Mouse (Mus musculus): ENCODE results near the gene Gm3072. TPM values are rescaled to one million over a fixed set of nuclear protein-coding genes. Genes with fewer than 3 reads are reported as not detected.

Gm3072 gene
- not detected in 2 replicates for polyA plus RNA-seq (2012; rRNA removed)

DNA sequence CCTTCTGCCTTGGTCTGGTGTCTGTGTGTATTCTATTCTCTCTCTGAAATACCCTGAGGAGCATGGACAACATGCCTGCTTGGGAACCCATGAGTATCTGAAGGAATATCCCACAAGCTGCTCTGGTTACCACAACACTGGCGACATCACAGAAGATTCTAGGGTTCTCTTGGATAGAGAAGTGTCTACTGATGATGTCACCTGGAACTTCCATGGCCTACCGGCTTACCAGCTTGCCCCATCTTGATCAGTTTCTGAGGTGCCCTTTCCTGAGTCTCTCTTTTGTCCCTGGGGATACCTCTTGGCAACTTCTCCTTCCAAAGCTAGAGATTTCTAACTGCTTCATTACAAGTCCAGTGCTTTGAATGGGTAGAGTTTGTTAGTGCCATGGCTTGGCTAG lies at the start of gene Gm3072:
TSS of gene Gm3072 (minus strand) at position 101 of the 400 bp plus-strand sequence.

GRCm38 (mm10) chr14:41646387-41646786 lies 22.0 kb upstream of the Gm3072 start, which contains the start of gene Gm3676:
TSS of gene Gm3676 (minus strand) at chr14:41646487.

GRCm38 (mm10) chr14:41572911-41573310 lies 51.5 kb downstream of the Gm3072 start, which contains the start of gene 1700049E17Rik2:
TSS of gene 1700049E17Rik2 (plus strand) at chr14:41573211.

Other genes with a start within 250 kb of the Gm3072 start
- not detected in 2 replicates for gene Gm7945, start 238.2 kb downstream of the Gm3072 start, polyA plus RNA-seq (2012; rRNA removed)
- not detected in 2 replicates for gene Gm6482, start 216.3 kb downstream of the Gm3072 start, polyA plus RNA-seq (2012; rRNA removed)
- not detected in 2 replicates for gene Gm7954, start 171.1 kb downstream of the Gm3072 start, polyA plus RNA-seq (2012; rRNA removed)
- gene Gm3486, start 135.1 kb downstream of the Gm3072 start, polyA plus RNA-seq (2012; rRNA removed) = not detected in 2 replicates
- not detected in 2 replicates for gene Gm7970, start 69.0 kb downstream of the Gm3072 start, polyA plus RNA-seq (2012; rRNA removed)
- not detected in 2 replicates for gene 1700049E17Rik2, start 51.4 kb downstream of the Gm3072 start, polyA plus RNA-seq (2012; rRNA removed)
- gene Gm3676, start 21.9 kb upstream of the Gm3072 start, polyA plus RNA-seq (2012; rRNA removed) = not detected in 2 replicates
- gene Gm8068, start 77.3 kb upstream of the Gm3072 start, polyA plus RNA-seq (2012; rRNA removed) = not detected in 2 replicates
- not detected in 2 replicates for gene Gm7929, start 126.0 kb upstream of the Gm3072 start, polyA plus RNA-seq (2012; rRNA removed)
- gene Gm47189, start 147.8 kb upstream of the Gm3072 start, polyA plus RNA-seq (2012; rRNA removed) = not detected in 2 replicates